Mouse (Mus musculus): ENCODE measurements around the gene Narfl. TPM values are rescaled to one million over a fixed set of nuclear protein-coding genes. Genes with fewer than 3 reads are reported as not detected.

Narfl gene
- polyA plus RNA-seq, 1 experiment, result 31.4 TPM

- Histone ChIP-seq H3K36me3 (ENCODE audit: control insufficient read depth, insufficient read depth) (no peaks in the 10 kb centered on the region), H3K4me2 (ENCODE audit: low read depth) (peak overlapping the region; percentile 90), H3K79me2 (ENCODE audit: control insufficient read depth, insufficient read depth) (no peaks in the 10 kb centered on the region), H3ac (ENCODE audit: control insufficient read depth, insufficient read length) (peak overlapping the region; percentile 19), H3K4me3 (peak overlapping the region; percentile 65), H3K27me3 (ENCODE audit: control insufficient read depth, insufficient read depth, insufficient read length) (no peaks in the 10 kb centered on the region)
- TF ChIP-seq MYOD1 (IDR thresholded peaks at IDR 0.05; ENCODE audit: control insufficient read depth in 1 of 3, insufficient read length in 2 of 3, low read depth in 2 of 3) (no peak), CEBPB (IDR thresholded peaks at IDR 0.05; ENCODE audit: insufficient read depth, poor library complexity, severe bottlenecking) (no peak), SRF (IDR thresholded peaks at IDR 0.05; ENCODE audit: control insufficient read depth, insufficient read length, low read depth) (no peak), REST (IDR thresholded peaks at IDR 0.05; ENCODE audit: insufficient read depth, insufficient read length) (no peak), POLR2AphosphoS2 (IDR thresholded peaks at IDR 0.05; ENCODE audit: insufficient read length, low read depth) (peak; percentile 91), MYOG (IDR thresholded peaks at IDR 0.05; ENCODE audit: control insufficient read depth in 1 of 3, insufficient read depth in 1 of 3, insufficient read length in 2 of 3, low read depth in 2 of 3) (peak in 1 of 3 experiments; percentile 16), TCF12 (IDR thresholded peaks at IDR 0.05; ENCODE audit: insufficient read depth, poor library complexity, severe bottlenecking) (no peak), MAX (IDR thresholded peaks at IDR 0.05; ENCODE audit: low read depth) (no peak), TCF3 (IDR thresholded peaks at IDR 0.05; ENCODE audit: insufficient read length, low read depth) (no peak), POLR2A (IDR thresholded peaks at IDR 0.05; ENCODE audit: insufficient read length, low read depth) (peak; percentile 85), E2F4 (IDR thresholded peaks at IDR 0.05; ENCODE audit: insufficient read depth) (no peak)
Observed at GRCm38 (mm10) chr17:25791843-25792527, 18.4 kb downstream of the Narfl start.

GRCm38 (mm10) chr17:25792615-25793014 is 19.0 kb downstream of the Narfl start, which contains the start of gene Fam173a:
Gene Fam173a (minus strand): TSS chr17:25792901.
- no peaks in the 10 kb centered on the region for H3K36me3 ChIP-seq (ENCODE audit: control insufficient read depth, insufficient read depth)
- H3K4me2 ChIP-seq (ENCODE audit: low read depth), result peak within 1 kb of the TSS; percentile 90
- TF ChIP-seq SRF (IDR thresholded peaks at IDR 0.05; ENCODE audit: control insufficient read depth, insufficient read length, low read depth) (no peak), TCF3 (IDR thresholded peaks at IDR 0.05; ENCODE audit: insufficient read length, low read depth) (no peak), MYOD1 (IDR thresholded peaks at IDR 0.05; ENCODE audit: control insufficient read depth in 1 of 3, insufficient read length in 2 of 3, low read depth in 2 of 3) (no peak), POLR2AphosphoS2 (IDR thresholded peaks at IDR 0.05; ENCODE audit: insufficient read length, low read depth) (no peak), E2F4 (IDR thresholded peaks at IDR 0.05; ENCODE audit: insufficient read depth) (no peak), REST (IDR thresholded peaks at IDR 0.05; ENCODE audit: insufficient read depth, insufficient read length) (no peak)
- peak within 1 kb of the TSS; percentile 19 for H3ac ChIP-seq (ENCODE audit: control insufficient read depth, insufficient read length)
- H3K27me3 ChIP-seq (ENCODE audit: control insufficient read depth, insufficient read depth, insufficient read length), result no peaks in the 10 kb centered on the region
- H3K4me3 ChIP-seq, result peak within 1 kb of the TSS; percentile 65
- H3K79me2 ChIP-seq (ENCODE audit: control insufficient read depth, insufficient read depth), result no peaks in the 10 kb centered on the region

- Histone ChIP-seq H3K4me2 (ENCODE audit: low read depth) (no peak overlapping the region), H3K36me3 (ENCODE audit: control insufficient read depth, insufficient read depth) (no peaks in the 10 kb centered on the region), H3K4me3 (no peak overlapping the region), H3K27me3 (ENCODE audit: control insufficient read depth, insufficient read depth, insufficient read length) (no peaks in the 10 kb centered on the region), H3K79me2 (ENCODE audit: control insufficient read depth, insufficient read depth) (no peaks in the 10 kb centered on the region), H3ac (ENCODE audit: control insufficient read depth, insufficient read length) (no peak overlapping the region)
- TF ChIP-seq CEBPB (IDR thresholded peaks at IDR 0.05; ENCODE audit: insufficient read depth, poor library complexity, severe bottlenecking) (no peak), POLR2A (IDR thresholded peaks at IDR 0.05; ENCODE audit: insufficient read length, low read depth) (no peak), TCF3 (IDR thresholded peaks at IDR 0.05; ENCODE audit: insufficient read length, low read depth) (no peak), MYOD1 (IDR thresholded peaks at IDR 0.05; ENCODE audit: control insufficient read depth in 1 of 3, insufficient read length in 2 of 3, low read depth in 2 of 3) (no peak), E2F4 (IDR thresholded peaks at IDR 0.05; ENCODE audit: insufficient read depth) (no peak), MAX (IDR thresholded peaks at IDR 0.05; ENCODE audit: low read depth) (no peak), MYOG (IDR thresholded peaks at IDR 0.05; ENCODE audit: control insufficient read depth in 1 of 3, insufficient read depth in 1 of 3, insufficient read length in 2 of 3, low read depth in 2 of 3) (no peak), TCF12 (IDR thresholded peaks at IDR 0.05; ENCODE audit: insufficient read depth, poor library complexity, severe bottlenecking) (no peak), POLR2AphosphoS2 (IDR thresholded peaks at IDR 0.05; ENCODE audit: insufficient read length, low read depth) (no peak), REST (IDR thresholded peaks at IDR 0.05; ENCODE audit: insufficient read depth, insufficient read length) (no peak), USF1 (IDR thresholded peaks at IDR 0.05; ENCODE audit: low read depth) (no peak)
Observed at GRCm38 (mm10) chr17:25794197-25794596, 20.6 kb downstream of the Narfl start.

- Histone ChIP-seq H3K27me3 (ENCODE audit: control insufficient read depth, insufficient read depth, insufficient read length) (no peaks in the 10 kb centered on the region), H3K4me2 (ENCODE audit: low read depth) (no peak overlapping the region), H3K36me3 (ENCODE audit: control insufficient read depth, insufficient read depth) (no peaks in the 10 kb centered on the region), H3ac (ENCODE audit: control insufficient read depth, insufficient read length) (no peak overlapping the region), H3K79me2 (ENCODE audit: control insufficient read depth, insufficient read depth) (no peaks in the 10 kb centered on the region), H3K4me3 (peak overlapping the region; percentile 47)
- no peak for TF ChIP-seq CEBPB (IDR thresholded peaks at IDR 0.05; ENCODE audit: insufficient read depth, poor library complexity, severe bottlenecking)
- no peak for TF ChIP-seq REST (IDR thresholded peaks at IDR 0.05; ENCODE audit: insufficient read depth, insufficient read length)
- no peak for TF ChIP-seq USF1 (IDR thresholded peaks at IDR 0.05; ENCODE audit: low read depth)
- TF ChIP-seq POLR2A (IDR thresholded peaks at IDR 0.05; ENCODE audit: insufficient read length, low read depth), result no peak
- TF ChIP-seq MYOD1 (IDR thresholded peaks at IDR 0.05; ENCODE audit: control insufficient read depth in 1 of 3, insufficient read length in 2 of 3, low read depth in 2 of 3), result no peak
- no peak for TF ChIP-seq TCF3 (IDR thresholded peaks at IDR 0.05; ENCODE audit: insufficient read length, low read depth)
- no peak for TF ChIP-seq TCF12 (IDR thresholded peaks at IDR 0.05; ENCODE audit: insufficient read depth, poor library complexity, severe bottlenecking)
- no peak for TF ChIP-seq POLR2AphosphoS2 (IDR thresholded peaks at IDR 0.05; ENCODE audit: insufficient read length, low read depth)
- no peak for TF ChIP-seq MAX (IDR thresholded peaks at IDR 0.05; ENCODE audit: low read depth)
- no peak for TF ChIP-seq MYOG (IDR thresholded peaks at IDR 0.05; ENCODE audit: control insufficient read depth in 1 of 3, insufficient read depth in 1 of 3, insufficient read length in 2 of 3, low read depth in 2 of 3)
- no peak for TF ChIP-seq E2F4 (IDR thresholded peaks at IDR 0.05; ENCODE audit: insufficient read depth)
- no peak for TF ChIP-seq SRF (IDR thresholded peaks at IDR 0.05; ENCODE audit: control insufficient read depth, insufficient read length, low read depth)
Observed at GRCm38 (mm10) chr17:25794998-25795397, 21.4 kb downstream of the Narfl start.

Data from myocyte (in vitro differentiated cells).